In genomic region chr8:4219617-4220016, GRCm38 (mm10) we compare ENCODE assay signal across 10 mouse cellular contexts. TPM values are rescaled to one million over a fixed set of nuclear protein-coding genes. Genes with fewer than 3 reads are reported as not detected.
"Had no signal": no experiment of that assay in that cellular context is flagged by ENCODE, and none has a peak within 500 bp of the region (broad histone marks: within the 10 kb centered on the region; RNA-seq: fewer than 3 reads in every experiment).

No protein-coding gene starts in this region.

- DNase-seq: retina, postnatal 1 day; right cerebral cortex, postnatal 14 days; spleen, adult 18-20 months; thymus, adult 18-20 months; thymus, adult 2 months; thymus, postnatal 14 days; thymus, postnatal 25 days; thymus, postnatal 36 days; thymus, postnatal 4 days had no signal

RNA-seq across cellular contexts. Expression of gene Prr36, which starts 2.4 kb away (rescaled TPM):
- total RNA-seq: neutrophil, adult 5-6 weeks had no signal

RNA-seq across cellular contexts. Expression of gene Lrrc8e, which starts 7.0 kb away (rescaled TPM):
- total RNA-seq: neutrophil, adult 5-6 weeks had no signal
